Mouse (Mus musculus): ENCODE measurements at regions not wholly inside any gene's neighbourhood (a gene's known extent, or its start where the extent isn't known, plus 50 kb on each side); places are given as distances from the start of the nearest gene placed in this dataset.

GRCm38 (mm10) chr10:39280366-39281000 is 88.2 kb upstream of the Fyn start:
- H3K4me1 ChIP-seq (ENCODE audit: control insufficient read depth, insufficient read depth, low read length) = no peaks in the 10 kb centered on the region; the same call in 1 of the 2 replicates
- TF ChIP-seq POLR2A (IDR thresholded peaks at IDR 0.05; ENCODE audit: borderline replicate concordance, control insufficient read depth, low read depth, low read length) (no peak), CTCF (IDR thresholded peaks at IDR 0.05; ENCODE audit: control insufficient read depth, insufficient read depth, low read length) (no peak)
- H3K4me3 ChIP-seq (replicated peaks; ENCODE audit: control insufficient read depth, low read depth, low read length) = no peak overlapping the region
- 35% methylated on average over 14 of the region's 14 CpGs for WGBS
- H3K27ac ChIP-seq (ENCODE audit: control insufficient read depth, insufficient read depth, low read depth, low read length, poor library complexity) = 0 out of 2 replicates have a peak overlapping the region, but pooled peaks have one; percentile 10

DNA sequence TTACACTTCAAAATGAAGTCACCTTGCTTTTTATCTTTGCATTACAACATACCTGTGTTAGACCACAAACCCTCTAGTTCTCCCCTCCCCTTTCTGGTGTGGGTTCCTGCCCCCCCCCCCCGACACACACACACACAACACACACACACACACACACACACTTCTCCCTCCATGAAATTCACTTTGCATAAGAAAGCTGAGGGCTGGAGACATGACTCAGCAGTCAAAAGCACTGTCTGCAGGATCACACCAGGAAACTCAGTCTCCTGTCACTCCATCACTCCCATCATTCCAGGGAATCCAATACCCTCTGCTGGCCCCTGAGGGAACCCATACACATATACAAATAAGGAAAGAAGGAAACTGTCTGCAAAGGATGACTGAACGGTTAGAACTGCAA is 94.5 kb upstream of the Fyn start:
- Histone ChIP-seq H3K4me3 (replicated peaks; ENCODE audit: control insufficient read depth, low read depth, low read length) (no peak overlapping the region), H3K27ac (ENCODE audit: control insufficient read depth, insufficient read depth, low read depth, low read length, poor library complexity) (no peak overlapping the region), H3K4me1 (ENCODE audit: control insufficient read depth, insufficient read depth, low read length) (no peaks in the 10 kb centered on the region; the same call in 1 of the 2 replicates)
- WGBS = 19% methylated on average over 2 of the region's 2 CpGs
- TF ChIP-seq CTCF (IDR thresholded peaks at IDR 0.05; ENCODE audit: control insufficient read depth, insufficient read depth, low read length) (no peak), POLR2A (IDR thresholded peaks at IDR 0.05; ENCODE audit: borderline replicate concordance, control insufficient read depth, low read depth, low read length) (no peak)

DNA sequence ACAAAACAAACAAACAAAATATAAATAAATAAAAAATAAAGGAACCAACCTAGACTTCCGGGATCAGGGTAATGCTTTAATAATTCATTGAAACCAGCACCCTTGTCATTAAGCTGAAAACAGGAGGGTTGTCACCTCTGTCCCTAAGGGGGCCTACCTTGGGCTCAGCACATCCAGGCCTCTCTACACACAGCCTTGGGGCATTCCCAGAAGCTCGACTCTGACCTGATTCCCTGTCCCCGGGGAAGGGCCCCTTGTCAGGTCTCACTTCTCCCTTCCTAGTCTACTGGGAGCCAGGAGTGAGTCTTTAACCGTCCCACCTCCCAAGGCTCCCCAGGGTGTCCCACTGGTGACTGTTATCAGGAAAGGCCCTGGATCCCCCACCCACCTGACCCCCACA is 95.2 kb upstream of the Fyn start:
- Histone ChIP-seq H3K4me3 (replicated peaks; ENCODE audit: control insufficient read depth, low read depth, low read length) (no peak overlapping the region), H3K27ac (ENCODE audit: control insufficient read depth, insufficient read depth, low read depth, low read length, poor library complexity) (no peak overlapping the region), H3K4me1 (ENCODE audit: control insufficient read depth, insufficient read depth, low read length) (no peaks in the 10 kb centered on the region; the same call in 1 of the 2 replicates)
- TF ChIP-seq CTCF (IDR thresholded peaks at IDR 0.05; ENCODE audit: control insufficient read depth, insufficient read depth, low read length) (no peak), POLR2A (IDR thresholded peaks at IDR 0.05; ENCODE audit: borderline replicate concordance, control insufficient read depth, low read depth, low read length) (no peak)
- 61% methylated on average over 4 of the region's 4 CpGs for WGBS

DNA sequence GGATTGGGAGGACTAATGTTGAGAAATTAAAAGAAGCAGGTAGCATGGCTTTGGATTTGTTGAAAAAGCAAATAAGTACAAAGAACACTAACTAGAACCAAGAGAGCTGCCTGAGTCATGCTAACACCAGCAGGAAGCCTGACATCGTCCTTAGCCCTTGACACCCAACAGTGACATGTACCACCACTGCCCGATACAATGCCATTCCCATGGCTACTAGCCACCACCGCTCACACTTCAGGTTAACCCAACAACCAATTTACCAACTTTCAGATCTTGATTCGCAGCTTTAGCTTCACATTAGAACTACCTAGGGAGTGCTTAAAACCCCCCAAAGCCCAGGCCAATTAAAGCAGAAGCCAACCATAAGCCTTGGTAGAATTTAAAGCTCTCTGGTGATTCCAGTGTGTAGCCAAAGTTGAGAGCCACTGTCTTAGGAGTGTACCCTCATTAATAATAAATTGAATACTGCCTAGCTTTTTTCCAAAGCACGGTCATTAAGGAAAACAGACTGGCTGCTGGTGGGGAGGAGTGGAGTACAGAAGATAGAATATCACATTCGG is 96.2 kb upstream of the Fyn start:
- Histone ChIP-seq H3K27ac (ENCODE audit: control insufficient read depth, insufficient read depth, low read depth, low read length, poor library complexity) (no peak overlapping the region), H3K4me3 (replicated peaks; ENCODE audit: control insufficient read depth, low read depth, low read length) (no peak overlapping the region), H3K4me1 (ENCODE audit: control insufficient read depth, insufficient read depth, low read length) (no peaks in the 10 kb centered on the region; the same call in 1 of the 2 replicates)
- TF ChIP-seq CTCF (IDR thresholded peaks at IDR 0.05; ENCODE audit: control insufficient read depth, insufficient read depth, low read length) (no peak), POLR2A (IDR thresholded peaks at IDR 0.05; ENCODE audit: borderline replicate concordance, control insufficient read depth, low read depth, low read length) (no peak)
- WGBS = 84% methylated on average over 6 of the region's 6 CpGs

DNA sequence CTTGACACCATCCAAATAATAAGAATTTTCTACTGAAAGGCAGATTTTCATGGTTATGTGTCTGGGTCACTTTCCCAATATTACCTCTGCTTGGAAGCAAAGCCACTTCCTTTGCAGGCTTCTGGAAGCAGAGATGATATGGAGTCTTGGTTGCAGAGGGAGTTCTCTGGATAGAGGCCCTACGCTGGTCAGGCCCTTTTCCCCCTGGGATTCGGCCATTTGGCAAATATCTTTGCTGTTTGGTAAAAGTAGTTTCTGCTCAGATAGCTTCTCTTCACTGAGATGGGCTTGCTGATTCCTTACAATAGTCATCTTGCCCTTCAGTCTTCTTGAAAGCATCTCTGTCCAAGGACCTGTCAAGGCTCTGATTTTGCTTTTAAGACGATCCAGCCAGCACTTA is 98.2 kb upstream of the Fyn start:
- Histone ChIP-seq H3K27ac (ENCODE audit: control insufficient read depth, insufficient read depth, low read depth, low read length, poor library complexity) (no peak overlapping the region), H3K4me1 (ENCODE audit: control insufficient read depth, insufficient read depth, low read length) (no peaks in the 10 kb centered on the region; the same call in 1 of the 2 replicates), H3K4me3 (replicated peaks; ENCODE audit: control insufficient read depth, low read depth, low read length) (no peak overlapping the region)
- no peak for TF ChIP-seq CTCF (IDR thresholded peaks at IDR 0.05; ENCODE audit: control insufficient read depth, insufficient read depth, low read length)
- no peak for TF ChIP-seq POLR2A (IDR thresholded peaks at IDR 0.05; ENCODE audit: borderline replicate concordance, control insufficient read depth, low read depth, low read length)
- 83% methylated on average over 3 of the region's 3 CpGs for WGBS

DNA sequence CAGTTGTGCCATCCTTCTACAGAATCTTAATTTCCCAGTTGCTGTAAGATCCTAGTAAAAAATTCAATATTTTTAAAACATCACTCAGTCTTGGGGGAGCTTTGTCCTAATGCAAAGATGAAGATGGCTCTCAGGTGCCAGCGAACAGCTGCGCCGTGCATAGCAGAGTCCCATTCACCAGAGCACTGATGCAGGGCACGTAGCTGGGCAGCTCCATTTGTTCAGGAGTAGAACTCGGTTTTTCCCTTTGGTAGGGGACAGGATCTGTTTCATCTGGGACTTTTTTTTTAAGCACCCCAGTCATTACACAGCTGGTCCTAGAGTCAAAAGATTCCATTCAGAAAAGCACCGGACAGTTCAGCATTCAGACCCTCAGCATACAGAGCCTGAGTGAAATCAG is 101.4 kb upstream of the Fyn start:
- no peak overlapping the region for H3K27ac ChIP-seq (ENCODE audit: control insufficient read depth, insufficient read depth, low read depth, low read length, poor library complexity)
- no peak for TF ChIP-seq CTCF (IDR thresholded peaks at IDR 0.05; ENCODE audit: control insufficient read depth, insufficient read depth, low read length)
- TF ChIP-seq POLR2A (IDR thresholded peaks at IDR 0.05; ENCODE audit: borderline replicate concordance, control insufficient read depth, low read depth, low read length) = no peak

DNA sequence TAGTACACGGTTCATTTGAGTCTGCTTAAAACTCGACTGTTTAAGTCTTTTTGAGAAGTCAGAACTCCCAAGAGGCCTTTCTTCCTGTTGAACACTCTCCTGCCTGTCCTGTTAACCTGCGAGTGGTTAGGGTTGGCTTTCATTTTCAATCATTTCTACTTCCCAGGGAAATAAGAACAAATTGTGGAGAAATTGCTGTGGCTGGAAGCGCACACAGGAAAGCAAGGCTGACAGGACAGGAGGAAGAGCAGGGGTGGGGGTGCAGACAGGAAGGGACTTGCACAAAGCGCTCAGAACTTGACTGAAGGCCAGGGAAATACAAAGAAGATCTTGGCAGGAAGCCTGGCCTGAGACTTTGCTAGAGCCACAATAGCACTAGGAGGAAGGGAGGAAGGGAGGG is 102.2 kb upstream of the Fyn start:
- 4% methylated on average over 5 of the region's 5 CpGs for WGBS
- TF ChIP-seq CTCF (IDR thresholded peaks at IDR 0.05; ENCODE audit: control insufficient read depth, insufficient read depth, low read length) (no peak), POLR2A (IDR thresholded peaks at IDR 0.05; ENCODE audit: borderline replicate concordance, control insufficient read depth, low read depth, low read length) (no peak)
- H3K4me3 ChIP-seq (replicated peaks; ENCODE audit: control insufficient read depth, low read depth, low read length) = peak overlapping the region; percentile 44
- H3K4me1 ChIP-seq (ENCODE audit: control insufficient read depth, insufficient read depth, low read length) = no peaks in the 10 kb centered on the region; the same call in 1 of the 2 replicates
- peak overlapping the region; percentile 77 for H3K27ac ChIP-seq (ENCODE audit: control insufficient read depth, insufficient read depth, low read depth, low read length, poor library complexity)

More for the DNA sequence above, 101.4 kb upstream of the Fyn start:
- 82% methylated on average over 6 of the region's 6 CpGs for WGBS
- H3K4me3 ChIP-seq (replicated peaks; ENCODE audit: control insufficient read depth, low read depth, low read length) = no peak overlapping the region
- no peaks in the 10 kb centered on the region; the same call in 1 of the 2 replicates for H3K4me1 ChIP-seq (ENCODE audit: control insufficient read depth, insufficient read depth, low read length)

- 73% methylated on average over 7 of the region's 7 CpGs for WGBS
- H3K4me3 ChIP-seq (replicated peaks; ENCODE audit: control insufficient read depth, low read depth, low read length) = no peak overlapping the region
- TF ChIP-seq POLR2A (IDR thresholded peaks at IDR 0.05; ENCODE audit: borderline replicate concordance, control insufficient read depth, low read depth, low read length) (no peak), CTCF (IDR thresholded peaks at IDR 0.05; ENCODE audit: control insufficient read depth, insufficient read depth, low read length) (no peak)
- no peak overlapping the region for H3K27ac ChIP-seq (ENCODE audit: control insufficient read depth, insufficient read depth, low read depth, low read length, poor library complexity)
- H3K4me1 ChIP-seq (ENCODE audit: control insufficient read depth, insufficient read depth, low read length) = no peaks in the 10 kb centered on the region; the same call in 1 of the 2 replicates
These were observed 98.9 kb upstream of the Ccn6 start for GRCm38 (mm10) chr10:39262466-39262865.

Measured in bone marrow, adult 2 months (tissue).